Mouse (Mus musculus): ENCODE data around the gene Sema5a. TPM values are rescaled to one million over a fixed set of nuclear protein-coding genes. Genes with fewer than 3 reads are reported as not detected.

The Sema5a gene
- polyA plus RNA-seq, 1 experiment from 2014 or later: 3.5 TPM

GRCm38 (mm10) chr15:32416291-32416690, 171.7 kb downstream of the Sema5a start:
- no peak for ATAC-seq (ENCODE audit: low FRiP score)

GRCm38 (mm10) chr15:32422631-32423030, 178.0 kb downstream of the Sema5a start:
- 89% methylated on average over 6 of the region's 6 CpGs for whole genome bisulfite sequencing
- no peak for ATAC-seq (ENCODE audit: low FRiP score)

More at GRCm38 (mm10) chr15:32416291-32416690, 171.7 kb downstream of the Sema5a start:
- H3K9ac ChIP-seq (ENCODE audit: low read length): no peak overlapping the region
- no peak overlapping the region for H3K27ac ChIP-seq (ENCODE audit: low read depth, low read length)
- H3K4me2 ChIP-seq: no peak overlapping the region
- DNase-seq (ENCODE audit: low spot score, missing footprints): peak; percentile 17
- H3K4me3 ChIP-seq (ENCODE audit: low read depth, low read length): no peak overlapping the region
- H3K36me3 ChIP-seq (ENCODE audit: control insufficient read depth, insufficient read depth, low read length): no peaks in the 10 kb centered on the region
- 94% methylated on average over 2 of the region's 2 CpGs for WGBS
- no peaks in the 10 kb centered on the region for H3K4me1 ChIP-seq (ENCODE audit: control insufficient read depth, insufficient read depth, low read length)
- H3K27me3 ChIP-seq (ENCODE audit: control insufficient read depth, insufficient read depth, low read length): no peaks in the 10 kb centered on the region
- no peaks in the 10 kb centered on the region for H3K9me3 ChIP-seq (ENCODE audit: control insufficient read depth, low read length)

DNA sequence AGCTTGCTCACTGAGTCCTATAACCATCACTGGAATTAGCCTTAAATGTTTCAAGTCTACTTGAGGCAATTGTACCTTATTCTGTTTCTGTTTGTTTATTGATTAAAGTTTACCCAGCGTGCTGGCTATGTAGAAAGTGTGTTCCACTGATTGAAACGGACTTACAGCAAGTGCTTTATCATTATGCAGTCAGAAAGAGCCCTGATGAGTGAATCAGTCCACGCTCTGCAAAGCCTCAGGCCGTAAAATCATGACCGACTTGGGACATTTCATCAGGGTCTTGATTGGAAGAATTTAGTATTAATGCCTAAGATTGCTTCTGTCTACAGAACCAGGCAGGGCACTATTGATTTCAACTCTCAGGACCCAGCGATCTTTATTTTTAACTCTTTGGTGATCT, 178.5 kb downstream of the Sema5a start:
- no peak overlapping the region for H3K9ac ChIP-seq (ENCODE audit: low read length)
- DNase-seq (ENCODE audit: low spot score, missing footprints) (peak; percentile 53), ATAC-seq (ENCODE audit: low FRiP score) (no peak)
- H3K36me3 ChIP-seq (ENCODE audit: control insufficient read depth, insufficient read depth, low read length): no peaks in the 10 kb centered on the region
- H3K27me3 ChIP-seq (ENCODE audit: control insufficient read depth, insufficient read depth, low read length): no peaks in the 10 kb centered on the region
- H3K4me2 ChIP-seq: no peak overlapping the region
- H3K4me1 ChIP-seq (ENCODE audit: control insufficient read depth, insufficient read depth, low read length): no peaks in the 10 kb centered on the region
- no peak overlapping the region for H3K4me3 ChIP-seq (ENCODE audit: low read depth, low read length)
- H3K27ac ChIP-seq (ENCODE audit: low read depth, low read length): no peak overlapping the region
- WGBS: 85% methylated on average over 6 of the region's 6 CpGs
- H3K9me3 ChIP-seq (ENCODE audit: control insufficient read depth, low read length): no peaks in the 10 kb centered on the region

More at GRCm38 (mm10) chr15:32422631-32423030, 178.0 kb downstream of the Sema5a start:
- DNase-seq (ENCODE audit: low spot score, missing footprints): peak; percentile 56
- Histone ChIP-seq H3K9me3 (ENCODE audit: control insufficient read depth, low read length) (no peaks in the 10 kb centered on the region), H3K9ac (ENCODE audit: low read length) (no peak overlapping the region), H3K36me3 (ENCODE audit: control insufficient read depth, insufficient read depth, low read length) (no peaks in the 10 kb centered on the region), H3K27me3 (ENCODE audit: control insufficient read depth, insufficient read depth, low read length) (no peaks in the 10 kb centered on the region), H3K27ac (ENCODE audit: low read depth, low read length) (no peak overlapping the region), H3K4me3 (ENCODE audit: low read depth, low read length) (no peak overlapping the region), H3K4me2 (no peak overlapping the region), H3K4me1 (ENCODE audit: control insufficient read depth, insufficient read depth, low read length) (no peaks in the 10 kb centered on the region)

DNA sequence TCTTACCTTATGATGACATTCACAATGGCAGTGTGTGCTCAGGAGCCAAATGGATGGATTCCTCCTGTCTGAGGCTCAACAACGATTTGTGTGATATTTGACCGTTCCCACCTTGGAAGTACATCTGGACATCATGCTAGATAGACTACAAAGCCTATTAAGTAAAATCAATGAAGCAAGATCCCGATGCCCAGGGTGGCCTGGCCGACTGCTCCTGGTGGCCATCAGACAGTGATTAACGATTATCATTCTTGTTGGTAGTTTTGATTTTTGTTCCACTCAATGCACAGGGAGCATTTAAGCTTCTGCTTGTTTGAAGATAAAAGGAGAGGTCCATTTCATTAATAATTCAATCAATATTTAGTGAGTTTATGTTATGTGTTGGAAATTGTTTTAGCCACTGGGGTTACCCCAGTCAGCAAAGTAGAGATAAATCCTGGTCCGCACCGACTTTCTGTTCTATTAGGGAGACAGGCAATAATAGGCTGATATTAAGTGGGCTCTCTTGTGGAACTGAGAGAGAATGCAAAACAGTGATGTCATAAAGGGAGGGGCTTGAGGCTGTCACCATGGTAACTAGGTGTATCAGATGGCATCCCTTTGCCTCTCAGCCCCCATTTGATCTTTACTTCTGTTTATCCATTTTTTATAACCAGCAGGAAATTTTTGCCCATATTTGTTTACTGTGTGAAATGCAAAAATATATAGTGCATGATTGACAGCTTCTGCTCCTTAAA, 182.7 kb downstream of the Sema5a start:
- Histone ChIP-seq H3K27ac (ENCODE audit: low read depth, low read length) (no peak overlapping the region), H3K36me3 (ENCODE audit: control insufficient read depth, insufficient read depth, low read length) (no peaks in the 10 kb centered on the region), H3K4me3 (ENCODE audit: low read depth, low read length) (no peak overlapping the region), H3K9me3 (ENCODE audit: control insufficient read depth, low read length) (no peaks in the 10 kb centered on the region), H3K27me3 (ENCODE audit: control insufficient read depth, insufficient read depth, low read length) (no peaks in the 10 kb centered on the region), H3K9ac (ENCODE audit: low read length) (no peak overlapping the region), H3K4me2 (no peak overlapping the region), H3K4me1 (ENCODE audit: control insufficient read depth, insufficient read depth, low read length) (no peaks in the 10 kb centered on the region)
- 81% methylated on average over 7 of the region's 7 CpGs for WGBS
- ATAC-seq (ENCODE audit: low FRiP score) (peak; percentile 71; the same call in 1 of the 2 replicates), DNase-seq (ENCODE audit: low spot score, missing footprints) (peak; percentile 77)

- 67% methylated on average over 13 of the region's 13 CpGs for WGBS
- DNase-seq (ENCODE audit: low spot score, missing footprints): peak; percentile 81
- Histone ChIP-seq H3K4me2 (no peak overlapping the region), H3K9ac (ENCODE audit: low read length) (no peak overlapping the region), H3K4me1 (ENCODE audit: control insufficient read depth, insufficient read depth, low read length) (no peaks in the 10 kb centered on the region), H3K9me3 (ENCODE audit: control insufficient read depth, low read length) (no peaks in the 10 kb centered on the region), H3K27me3 (ENCODE audit: control insufficient read depth, insufficient read depth, low read length) (no peaks in the 10 kb centered on the region), H3K27ac (ENCODE audit: low read depth, low read length) (no peak overlapping the region), H3K36me3 (ENCODE audit: control insufficient read depth, insufficient read depth, low read length) (no peaks in the 10 kb centered on the region), H3K4me3 (ENCODE audit: low read depth, low read length) (no peak overlapping the region)
- ATAC-seq (ENCODE audit: low FRiP score): peak; percentile 61
Observed at GRCm38 (mm10) chr15:32432927-32433832, 188.6 kb downstream of the Sema5a start.

- Histone ChIP-seq H3K27me3 (ENCODE audit: control insufficient read depth, insufficient read depth, low read length) (no peaks in the 10 kb centered on the region), H3K4me1 (ENCODE audit: control insufficient read depth, insufficient read depth, low read length) (no peaks in the 10 kb centered on the region), H3K9ac (ENCODE audit: low read length) (no peak overlapping the region), H3K4me2 (no peak overlapping the region), H3K27ac (ENCODE audit: low read depth, low read length) (no peak overlapping the region), H3K9me3 (ENCODE audit: control insufficient read depth, low read length) (no peaks in the 10 kb centered on the region), H3K4me3 (ENCODE audit: low read depth, low read length) (no peak overlapping the region), H3K36me3 (ENCODE audit: control insufficient read depth, insufficient read depth, low read length) (no peaks in the 10 kb centered on the region)
- ATAC-seq (ENCODE audit: low FRiP score) (peak; percentile 82), DNase-seq (ENCODE audit: low spot score, missing footprints) (no peak)
Observed at GRCm38 (mm10) chr15:32433833-32434155, 189.2 kb downstream of the Sema5a start.

DNA sequence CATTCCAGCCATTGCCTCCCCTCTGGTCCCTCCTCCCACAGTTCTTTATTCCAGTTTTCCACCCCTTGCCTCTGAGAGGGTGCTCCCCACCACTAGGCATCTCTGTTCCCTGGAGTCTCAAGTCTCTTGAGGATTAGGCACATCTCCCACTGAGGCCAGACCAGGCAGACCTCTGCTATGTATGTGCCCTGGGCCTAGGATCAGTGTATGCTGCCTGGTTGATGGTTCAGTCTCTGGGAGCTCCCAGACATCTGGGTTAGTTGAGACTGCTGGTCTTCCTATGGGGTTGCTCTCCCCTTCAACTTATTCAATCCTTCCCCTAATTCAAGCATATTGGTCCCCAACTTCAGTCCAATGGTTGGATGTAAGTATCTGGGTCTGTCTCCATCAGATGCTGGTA, 189.7 kb downstream of the Sema5a start:
- Histone ChIP-seq H3K9me3 (ENCODE audit: control insufficient read depth, low read length) (no peaks in the 10 kb centered on the region), H3K4me3 (ENCODE audit: low read depth, low read length) (no peak overlapping the region), H3K4me2 (no peak overlapping the region), H3K27me3 (ENCODE audit: control insufficient read depth, insufficient read depth, low read length) (no peaks in the 10 kb centered on the region), H3K36me3 (ENCODE audit: control insufficient read depth, insufficient read depth, low read length) (no peaks in the 10 kb centered on the region), H3K9ac (ENCODE audit: low read length) (no peak overlapping the region), H3K4me1 (ENCODE audit: control insufficient read depth, insufficient read depth, low read length) (no peaks in the 10 kb centered on the region), H3K27ac (ENCODE audit: low read depth, low read length) (no peak overlapping the region)
- DNase-seq (ENCODE audit: low spot score, missing footprints) (peak; percentile 77), ATAC-seq (ENCODE audit: low FRiP score) (no peak)

- no peaks in the 10 kb centered on the region for H3K9me3 ChIP-seq (ENCODE audit: control insufficient read depth, low read length)
- no peaks in the 10 kb centered on the region for H3K27me3 ChIP-seq (ENCODE audit: control insufficient read depth, insufficient read depth, low read length)
- H3K4me1 ChIP-seq (ENCODE audit: control insufficient read depth, insufficient read depth, low read length): no peaks in the 10 kb centered on the region
- no peak overlapping the region for H3K4me2 ChIP-seq
- no peak overlapping the region for H3K27ac ChIP-seq (ENCODE audit: low read depth, low read length)
- no peak overlapping the region for H3K9ac ChIP-seq (ENCODE audit: low read length)
- DNase-seq (ENCODE audit: low spot score, missing footprints): peak; percentile 92
- H3K4me3 ChIP-seq (ENCODE audit: low read depth, low read length): no peak overlapping the region
- ATAC-seq (ENCODE audit: low FRiP score): peak; percentile 76
- 20% methylated on average over 6 of the region's 6 CpGs for WGBS
- no peaks in the 10 kb centered on the region for H3K36me3 ChIP-seq (ENCODE audit: control insufficient read depth, insufficient read depth, low read length)
Observed at GRCm38 (mm10) chr15:32437654-32438053, 193.0 kb downstream of the Sema5a start.

DNA sequence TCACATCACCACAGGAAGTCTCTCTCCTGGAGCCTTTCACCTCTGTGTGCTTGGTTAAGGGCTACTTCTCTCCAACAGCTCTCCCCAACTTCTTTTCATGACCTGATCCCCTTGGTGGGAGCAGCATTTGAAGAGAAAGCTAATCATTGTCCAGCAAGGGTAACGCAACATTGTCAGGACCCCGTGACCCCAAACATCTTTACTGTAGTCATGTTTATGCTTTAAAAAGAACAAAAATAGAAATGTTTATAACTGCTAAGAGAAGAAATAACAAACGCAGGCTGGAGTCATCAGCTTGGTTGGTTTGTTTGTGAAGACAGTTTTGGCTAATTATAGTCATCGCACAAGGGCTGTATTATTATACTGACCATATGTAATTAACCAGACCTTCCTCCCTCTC, 198.1 kb downstream of the Sema5a start:
- Histone ChIP-seq H3K36me3 (ENCODE audit: control insufficient read depth, insufficient read depth, low read length) (no peaks in the 10 kb centered on the region), H3K9ac (ENCODE audit: low read length) (no peak overlapping the region), H3K27me3 (ENCODE audit: control insufficient read depth, insufficient read depth, low read length) (no peaks in the 10 kb centered on the region), H3K9me3 (ENCODE audit: control insufficient read depth, low read length) (no peaks in the 10 kb centered on the region), H3K4me3 (ENCODE audit: low read depth, low read length) (no peak overlapping the region), H3K27ac (ENCODE audit: low read depth, low read length) (no peak overlapping the region), H3K4me2 (no peak overlapping the region), H3K4me1 (ENCODE audit: control insufficient read depth, insufficient read depth, low read length) (no peaks in the 10 kb centered on the region)
- 87% methylated on average over 4 of the region's 4 CpGs for WGBS
- no peak for ATAC-seq (ENCODE audit: low FRiP score)
- DNase-seq (ENCODE audit: low spot score, missing footprints): no peak
